Mouse (Mus musculus) lung, embryonic 15.5 days (tissue): ENCODE measurements around the gene Sstr2. TPM values are rescaled to one million over a fixed set of nuclear protein-coding genes. Genes with fewer than 3 reads are reported as not detected.

Source experiments
- ATAC-seq: fragments of 200-750 bp; cut with Nextera tagmentation; 2 replicates; pipeline ENCODE4 v1.8.0; 2017; ENCODE audit warnings: moderate number of reproducible peaks, borderline replicate concordance; ENCODE audit not compliant: low FRiP score, low TSS enrichment; ENCODE audit errors: extremely low read depth
- H3K27ac ChIP-seq: fragments of 300-500 bp; sonication (generic); 2 replicates; pipeline ENCODE4 v1.5.1; 2015; ENCODE audit warnings: moderate library complexity, mild to moderate bottlenecking, inconsistent platforms
- H3K27me3 ChIP-seq: fragments of 300-500 bp; sonication (generic); 2 replicates; pipeline ENCODE4 v1.6.1; 2015; ENCODE audit warnings: inconsistent platforms
- H3K36me3 ChIP-seq: fragments of 300-500 bp; sonication (generic); 2 replicates; pipeline ENCODE4 v1.6.1; 2015; ENCODE audit warnings: inconsistent platforms
- H3K4me1 ChIP-seq: fragments of 300-500 bp; sonication (generic); 2 replicates; pipeline ENCODE4 v1.6.1; 2015; ENCODE audit warnings: inconsistent platforms
- H3K4me2 ChIP-seq: fragments of 300-500 bp; sonication (generic); 2 replicates; pipeline ENCODE4 v1.6.1; 2015; ENCODE audit warnings: inconsistent platforms, mild to moderate bottlenecking, moderate library complexity
- H3K4me3 ChIP-seq: fragments of 300-500 bp; sonication (generic); 2 replicates; pipeline ENCODE4 v1.5.1; 2015; ENCODE audit warnings: mild to moderate bottlenecking, inconsistent platforms
- H3K9ac ChIP-seq: fragments of 300-500 bp; sonication (generic); 2 replicates; pipeline ENCODE4 v1.6.1; 2015; ENCODE audit warnings: inconsistent platforms
- H3K9me3 ChIP-seq: fragments of 300-500 bp; sonication (generic); 2 replicates; pipeline ENCODE4 v1.6.1; 2016; ENCODE audit warnings: inconsistent platforms
- WGBS: fragments of 180-500 bp; shearing (Covaris S2); methylation state at CpG from one replicate; pipeline ENCODE4 v1.1.7; 2015; 5-methylcytosine and 5-hydroxymethylcytosine counted together
- polyA plus RNA-seq: library from polyadenylated mRNA; unstranded; fragments of >200 nt; fragmentation: Nextera tagmentation; extraction: Ambion mirVana; gene quantifications from 2 replicates; pipeline ENCODE4 v1.2.1, GENCODE M21; 2015

Sstr2 gene
- polyA plus RNA-seq, 1 experiment from 2014 or later: 3.1 TPM

- no peak for ATAC-seq
- 91% methylated on average over 12 of the region's 12 CpGs for WGBS
- H3K27ac ChIP-seq: no peak overlapping the region
- no peak overlapping the region for H3K9ac ChIP-seq
- no peak overlapping the region for H3K4me2 ChIP-seq
- no peak overlapping the region for H3K4me3 ChIP-seq
- no peaks in the 10 kb centered on the region for H3K27me3 ChIP-seq
- 0 out of 2 replicates have a peak, but pooled peaks cover 4% of the 10 kb centered on the region for H3K9me3 ChIP-seq
- H3K36me3 ChIP-seq: no peaks in the 10 kb centered on the region
- peaks cover 23% of the 10 kb centered on the region for H3K4me1 ChIP-seq
These were observed 11.6 kb upstream of the Sstr2 start for GRCm38 (mm10) chr11:113607556-113607955.

GRCm38 (mm10) chr11:113609581-113609980, 9.6 kb upstream of the Sstr2 start:
- H3K36me3 ChIP-seq: no peaks in the 10 kb centered on the region
- ATAC-seq: no peak
- H3K9ac ChIP-seq: no peak overlapping the region
- peaks cover 23% of the 10 kb centered on the region for H3K4me1 ChIP-seq
- H3K4me3 ChIP-seq: no peak overlapping the region
- H3K27me3 ChIP-seq: no peaks in the 10 kb centered on the region; the same call in 1 of the 2 replicates
- 43% methylated on average over 5 of the region's 5 CpGs for WGBS
- no peak overlapping the region for H3K4me2 ChIP-seq
- 0 out of 2 replicates have a peak, but pooled peaks cover 4% of the 10 kb centered on the region for H3K9me3 ChIP-seq
- no peak overlapping the region for H3K27ac ChIP-seq

DNA sequence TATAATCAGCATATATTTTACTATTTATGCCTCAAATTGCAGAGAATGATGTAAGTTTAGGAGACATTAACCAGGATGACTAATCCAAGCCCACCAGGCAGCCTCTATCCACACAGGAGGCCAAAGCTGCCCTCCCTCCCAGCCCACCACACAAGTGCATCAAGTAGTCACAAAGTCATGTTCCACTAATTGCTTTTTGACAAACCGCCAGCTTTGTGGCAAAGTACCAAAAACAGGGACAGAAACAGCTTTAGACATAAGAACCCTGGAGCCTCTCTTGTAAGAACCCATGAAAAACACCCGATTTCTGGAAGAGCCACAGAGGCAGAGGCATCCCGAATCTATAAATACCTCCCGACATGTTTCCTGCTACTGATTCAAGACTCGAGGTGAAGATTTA, 8.9 kb upstream of the Sstr2 start:
- no peak overlapping the region for H3K4me2 ChIP-seq
- H3K27me3 ChIP-seq: no peaks in the 10 kb centered on the region; the same call in 1 of the 2 replicates
- H3K27ac ChIP-seq: no peak overlapping the region
- H3K4me3 ChIP-seq: no peak overlapping the region
- peaks cover 23% of the 10 kb centered on the region for H3K4me1 ChIP-seq
- 0 out of 2 replicates have a peak, but pooled peaks cover 4% of the 10 kb centered on the region for H3K9me3 ChIP-seq
- no peaks in the 10 kb centered on the region for H3K36me3 ChIP-seq
- no peak overlapping the region for H3K9ac ChIP-seq
- WGBS: 47% methylated on average over 5 of the region's 5 CpGs
- no peak for ATAC-seq

DNA sequence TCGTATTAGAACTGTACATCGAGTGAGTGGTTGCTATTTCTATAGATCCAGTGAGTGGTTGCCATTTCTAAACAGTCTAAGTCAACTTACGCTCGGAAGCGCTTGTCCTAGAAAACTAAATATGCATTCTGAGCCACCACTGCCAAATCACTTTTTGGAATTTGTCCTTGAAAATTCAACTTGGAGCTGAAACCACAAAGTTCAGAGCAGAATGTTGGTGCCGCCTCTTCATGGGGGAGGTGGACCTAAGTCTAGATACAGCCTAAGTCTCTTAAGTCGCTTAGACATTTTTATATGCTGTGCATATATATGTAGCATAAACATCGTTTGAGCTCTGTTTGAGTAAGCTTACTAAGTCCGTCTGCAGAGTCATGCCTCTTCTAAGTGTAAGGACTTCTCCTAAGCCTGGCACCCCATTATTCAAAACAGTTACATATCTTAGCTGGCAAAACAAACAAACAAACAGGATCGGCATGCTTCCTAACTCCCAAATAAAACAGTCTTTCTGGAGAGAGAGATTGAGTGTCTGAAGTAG, 8.0 kb upstream of the Sstr2 start:
- Histone ChIP-seq H3K4me1 (peaks cover 23% of the 10 kb centered on the region), H3K4me2 (peak overlapping the region; percentile 44; the same call in 1 of the 2 replicates), H3K4me3 (no peak overlapping the region), H3K27me3 (no peaks in the 10 kb centered on the region; the same call in 1 of the 2 replicates), H3K9me3 (0 out of 2 replicates have a peak, but pooled peaks cover under 1% of the 10 kb centered on the region), H3K36me3 (no peaks in the 10 kb centered on the region), H3K9ac (no peak overlapping the region), H3K27ac (peak overlapping the region; percentile 81)
- peak; percentile 68; the same call in 1 of the 2 replicates for ATAC-seq
- 46% methylated on average over 10 of the region's 10 CpGs for WGBS

GRCm38 (mm10) chr11:113611664-113612611, 7.2 kb upstream of the Sstr2 start:
- H3K4me2 ChIP-seq: peak overlapping the region; percentile 44
- 9% methylated on average over 24 of the region's 24 CpGs for WGBS
- H3K9me3 ChIP-seq: no peaks in the 10 kb centered on the region
- no peak overlapping the region for H3K9ac ChIP-seq
- H3K27me3 ChIP-seq: no peaks in the 10 kb centered on the region; the same call in 1 of the 2 replicates
- ATAC-seq: peak; percentile 77
- H3K4me1 ChIP-seq: peaks cover 23% of the 10 kb centered on the region
- 0 out of 2 replicates have a peak overlapping the region, but pooled peaks have one; percentile 9 for H3K4me3 ChIP-seq
- H3K27ac ChIP-seq: peak overlapping the region; percentile 81
- H3K36me3 ChIP-seq: no peaks in the 10 kb centered on the region

- H3K27me3 ChIP-seq: peaks cover 18% of the 10 kb centered on the region
- ATAC-seq: no peak
- no peak overlapping the region for H3K4me3 ChIP-seq
- H3K9me3 ChIP-seq: no peaks in the 10 kb centered on the region
- no peaks in the 10 kb centered on the region for H3K36me3 ChIP-seq
- peaks cover 34% of the 10 kb centered on the region for H3K4me1 ChIP-seq
- H3K9ac ChIP-seq: no peak overlapping the region
- H3K27ac ChIP-seq: no peak overlapping the region
- H3K4me2 ChIP-seq: no peak overlapping the region
- WGBS: 54% methylated on average over 6 of the region's 6 CpGs
These were observed 4.7 kb upstream of the Sstr2 start for GRCm38 (mm10) chr11:113614476-113614875.

GRCm38 (mm10) chr11:113617132-113617911, 1.8 kb upstream of the Sstr2 start:
- no peaks in the 10 kb centered on the region for H3K9me3 ChIP-seq
- no peak overlapping the region for H3K27ac ChIP-seq
- no peak overlapping the region for H3K4me2 ChIP-seq
- H3K4me1 ChIP-seq: peaks cover 21% of the 10 kb centered on the region
- no peaks in the 10 kb centered on the region for H3K36me3 ChIP-seq
- no peak for ATAC-seq
- no peak overlapping the region for H3K9ac ChIP-seq
- WGBS: 41% methylated on average over 14 of the region's 14 CpGs
- no peak overlapping the region for H3K4me3 ChIP-seq
- peaks cover 42% of the 10 kb centered on the region for H3K27me3 ChIP-seq

DNA sequence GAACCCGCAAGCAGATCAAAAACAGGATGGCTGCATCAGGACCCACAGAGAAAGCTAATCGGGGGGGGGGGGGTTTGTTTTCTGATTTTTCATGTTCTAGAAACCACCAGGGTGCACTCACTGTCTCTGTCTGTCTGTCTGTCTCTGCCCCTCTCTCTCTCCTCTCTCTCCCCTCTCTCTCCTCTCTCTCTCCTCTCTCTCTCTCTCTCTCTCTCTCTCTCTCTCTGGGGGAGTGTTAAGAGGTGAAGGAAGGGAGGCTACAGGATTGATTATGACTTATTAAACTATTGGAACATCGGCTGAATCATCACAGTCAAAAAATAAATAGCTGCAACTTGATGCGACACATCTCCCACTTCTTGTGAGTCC, 855 bp upstream of the Sstr2 start:
- Histone ChIP-seq H3K4me2 (peak overlapping the region; percentile 81), H3K9me3 (no peaks in the 10 kb centered on the region), H3K27me3 (peaks cover 42% of the 10 kb centered on the region), H3K27ac (no peak overlapping the region), H3K4me3 (peak overlapping the region; percentile 41), H3K9ac (no peak overlapping the region; the same call in 1 of the 2 replicates), H3K36me3 (no peaks in the 10 kb centered on the region), H3K4me1 (peaks cover 24% of the 10 kb centered on the region)
- 28% methylated on average over 4 of the region's 4 CpGs for WGBS
- ATAC-seq: no peak

- H3K9ac ChIP-seq: peak overlapping the region; percentile 21
- H3K27ac ChIP-seq: no peak overlapping the region
- peaks cover 24% of the 10 kb centered on the region for H3K4me1 ChIP-seq
- H3K4me2 ChIP-seq: peak overlapping the region; percentile 81
- no peaks in the 10 kb centered on the region for H3K36me3 ChIP-seq
- peak overlapping the region; percentile 41 for H3K4me3 ChIP-seq
- no peak for ATAC-seq
- peaks cover 42% of the 10 kb centered on the region for H3K27me3 ChIP-seq
- WGBS: 3% methylated on average over 31 of the region's 31 CpGs
- no peaks in the 10 kb centered on the region for H3K9me3 ChIP-seq
These were observed 408 bp downstream of the Sstr2 start for GRCm38 (mm10) chr11:113619420-113620080.

- Histone ChIP-seq H3K4me1 (peaks cover 24% of the 10 kb centered on the region), H3K27ac (no peak overlapping the region), H3K4me3 (no peak overlapping the region), H3K36me3 (no peaks in the 10 kb centered on the region), H3K27me3 (peaks cover 42% of the 10 kb centered on the region), H3K9ac (no peak overlapping the region), H3K9me3 (no peaks in the 10 kb centered on the region), H3K4me2 (0 out of 2 replicates have a peak overlapping the region, but pooled peaks have one; percentile 81)
- no peak for ATAC-seq
- 35% methylated on average over 2 of the region's 2 CpGs for WGBS
These were observed 1.9 kb downstream of the Sstr2 start for GRCm38 (mm10) chr11:113621001-113621400.

DNA sequence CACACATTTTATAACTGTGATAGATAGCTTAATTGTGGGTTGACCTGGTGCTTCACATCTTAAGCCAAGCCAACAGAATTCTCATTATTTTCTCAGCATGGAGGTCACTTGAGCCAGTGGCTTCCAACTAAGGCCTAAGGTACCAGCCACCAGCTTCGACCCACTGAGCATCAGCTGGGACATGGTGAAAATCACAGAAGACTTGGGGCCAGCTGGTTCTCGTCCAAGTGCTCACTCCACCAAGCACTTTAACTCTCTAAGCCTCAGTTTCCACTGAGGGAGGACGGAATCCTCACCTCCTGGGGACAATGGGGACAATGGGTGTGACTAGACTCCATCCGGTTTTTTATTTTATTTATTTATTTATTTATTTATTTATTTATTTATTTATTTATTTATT, 2.9 kb downstream of the Sstr2 start:
- H3K36me3 ChIP-seq: no peaks in the 10 kb centered on the region
- H3K9ac ChIP-seq: no peak overlapping the region
- H3K27ac ChIP-seq: no peak overlapping the region
- H3K9me3 ChIP-seq: no peaks in the 10 kb centered on the region
- 65% methylated on average over 4 of the region's 4 CpGs for WGBS
- peaks cover 42% of the 10 kb centered on the region for H3K27me3 ChIP-seq
- no peak overlapping the region for H3K4me3 ChIP-seq
- ATAC-seq: no peak
- H3K4me1 ChIP-seq: peaks cover 24% of the 10 kb centered on the region
- no peak overlapping the region for H3K4me2 ChIP-seq
